Mouse (Mus musculus) cerebellum, adult 18-20 months (tissue): Measurements from ENCODE around the gene Fam19a4.

Experiments used
- DNase-seq, 2 experiments: peaks; one replicate each; pipeline ENCODE4 v3.0.0; 2021

The Fam19a4 gene

GRCm38 (mm10) chr6:97060074-97060681 is at the start of gene Fam19a4:
Gene Fam19a4, minus strand, starts transcription at chr6:97060413.
- DNase-seq: no peak

- peak; percentile 31 to 50 for DNase-seq
Observed at GRCm38 (mm10) chr6:97106777-97107176, 46.6 kb upstream of the Fam19a4 start.

GRCm38 (mm10) chr6:97106106-97106505 is 45.9 kb upstream of the Fam19a4 start:
- DNase-seq: no peak

GRCm38 (mm10) chr6:97104264-97104852 is 44.1 kb upstream of the Fam19a4 start:
- DNase-seq: no peak

GRCm38 (mm10) chr6:97101958-97102702 is 41.9 kb upstream of the Fam19a4 start:
- DNase-seq: no peak

GRCm38 (mm10) chr6:97101190-97101957 is 41.2 kb upstream of the Fam19a4 start:
- DNase-seq: no peak

- DNase-seq: no peak
Observed at GRCm38 (mm10) chr6:97082336-97082735, 22.1 kb upstream of the Fam19a4 start.

GRCm38 (mm10) chr6:97080016-97080415 is 19.8 kb upstream of the Fam19a4 start:
- no peak for DNase-seq

GRCm38 (mm10) chr6:97059599-97059998 is 614 bp downstream of the Fam19a4 start:
- DNase-seq: no peak

- DNase-seq: no peak
Observed at GRCm38 (mm10) chr6:97052196-97052770, 7.9 kb downstream of the Fam19a4 start.

GRCm38 (mm10) chr6:97048403-97048802 is 11.8 kb downstream of the Fam19a4 start:
- DNase-seq: no peak

GRCm38 (mm10) chr6:97046541-97046940 is 13.7 kb downstream of the Fam19a4 start:
- DNase-seq: no peak

- DNase-seq: no peak
Observed at GRCm38 (mm10) chr6:97027110-97027677, 33.0 kb downstream of the Fam19a4 start.

GRCm38 (mm10) chr6:97019323-97019722 is 40.9 kb downstream of the Fam19a4 start:
- DNase-seq: no peak

- no peak for DNase-seq
Observed at GRCm38 (mm10) chr6:97016711-97017110, 43.5 kb downstream of the Fam19a4 start.

- no peak for DNase-seq
Observed at GRCm38 (mm10) chr6:97016018-97016417, 44.2 kb downstream of the Fam19a4 start.

GRCm38 (mm10) chr6:97006513-97007094 is 53.6 kb downstream of the Fam19a4 start:
- peak; percentile 48 for DNase-seq

GRCm38 (mm10) chr6:97005038-97005437 is 55.2 kb downstream of the Fam19a4 start:
- DNase-seq: peak; percentile 7 to 16

- DNase-seq: no peak
Observed at GRCm38 (mm10) chr6:96995556-96996159, 64.6 kb downstream of the Fam19a4 start.

- no peak for DNase-seq
Observed at GRCm38 (mm10) chr6:96991741-96992140, 68.5 kb downstream of the Fam19a4 start.

- no peak for DNase-seq
Observed at GRCm38 (mm10) chr6:96977537-96977936, 82.7 kb downstream of the Fam19a4 start.

- peak in 1 of 2 experiments; percentile 2 for DNase-seq
Observed at GRCm38 (mm10) chr6:96944796-96945195, 115.4 kb downstream of the Fam19a4 start.
